ENCODE assay signal across 8 mouse cellular contexts in the genomic region with DNA sequence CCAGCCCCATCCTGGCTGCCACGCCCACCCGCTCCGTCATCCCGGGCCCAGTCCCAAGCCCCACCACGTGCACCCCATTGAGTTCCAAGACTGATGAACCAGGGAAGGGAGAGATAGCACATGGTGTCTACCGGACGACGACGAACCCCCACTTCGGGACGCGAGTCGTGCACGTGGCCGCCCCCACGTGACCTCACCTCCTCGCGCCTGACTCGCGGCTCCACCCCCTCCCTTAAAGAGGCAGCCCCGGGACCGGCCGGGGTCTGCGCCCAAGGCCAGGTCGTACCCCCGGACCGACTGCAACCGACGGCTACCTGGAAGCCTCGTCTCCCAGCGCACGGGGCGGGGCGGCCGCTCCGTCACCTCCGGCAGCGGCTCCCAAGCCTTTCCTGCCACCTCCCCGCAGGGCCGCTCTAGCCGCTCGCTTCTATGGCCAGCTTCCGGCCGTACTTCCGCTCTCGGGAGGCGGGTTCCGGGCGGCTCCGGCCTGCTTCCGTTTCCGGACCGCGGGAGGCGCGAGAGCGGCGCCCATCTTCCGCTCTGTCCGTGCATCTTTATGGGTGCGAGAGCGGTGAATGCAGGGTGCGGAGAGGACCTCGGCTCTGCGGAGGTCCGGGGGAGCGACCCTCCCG. TPM values are rescaled to one million over a fixed set of nuclear protein-coding genes. Genes with fewer than 3 reads are reported as not detected.
DNase-seq lines count a peak whose midpoint lies in the region; ATAC-seq and TF ChIP-seq lines count a peak whose summit lies in the region.

A gene (minus strand): TSS at position 451 of the 632 bp plus-strand sequence.

- H3K27ac ChIP-seq in heart, embryonic 11.5 days (ENCODE audit: low read depth, low read length) = peak within 1 kb of the TSS; percentile 85
- H3K27ac ChIP-seq in kidney, embryonic 16.5 days (ENCODE audit: low read length) = peak within 1 kb of the TSS; percentile 95
- H3K27ac ChIP-seq in liver, adult 2 months (replicated peaks; ENCODE audit: insufficient read depth, low read depth, low read length) = peak within 1 kb of the TSS; percentile 78

- ATAC-seq in erythroblast, adult 5-6 weeks (replicated peaks; ENCODE audit: low FRiP score, poor library complexity, severe bottlenecking) = peak; percentile 93
- peak; percentile 90 for ATAC-seq in heart, embryonic 11.5 days (replicated peaks; ENCODE audit: insufficient number of reproducible peaks, low FRiP score, low TSS enrichment)
- ATAC-seq in kidney, embryonic 16.5 days (ENCODE audit: low FRiP score, low TSS enrichment) = peak; percentile 96

- TF ChIP-seq POLR2A in liver, adult 2 months (IDR thresholded peaks at IDR 0.05; ENCODE audit: extremely low read depth, insufficient read depth, low read length) = 0 out of 2 replicates have a peak, but pooled peaks have one; percentile 46
- TF ChIP-seq POLR2A in myocyte (IDR thresholded peaks at IDR 0.05; ENCODE audit: insufficient read length, low read depth) = peak; percentile 78

- TF ChIP-seq CTCF in liver, adult 2 months (IDR thresholded peaks at IDR 0.05; ENCODE audit: low read depth, low read length) = no peak

- H3K9me3 ChIP-seq in heart, embryonic 11.5 days (replicated peaks; ENCODE audit: control insufficient read depth, low read length) = no peaks in the 10 kb centered on the region
- no peaks in the 10 kb centered on the region; the same call in 1 of the 2 replicates for H3K9me3 ChIP-seq in kidney, embryonic 16.5 days (ENCODE audit: low read length)

- peak within 1 kb of the TSS; percentile 32 for H3ac ChIP-seq in myocyte (ENCODE audit: control insufficient read depth, insufficient read length)

- under 1% methylated on average over 68 of the region's 68 CpGs for WGBS in heart, embryonic 11.5 days (ENCODE audit: insufficient replicate concordance)
- under 1% methylated on average over 65 of the region's 68 CpGs for WGBS in kidney, embryonic 16.5 days
- WGBS in liver, adult 2 months = under 1% methylated on average over 68 of the region's 68 CpGs

- H3K4me2 ChIP-seq in heart, embryonic 11.5 days = peak within 1 kb of the TSS; percentile 95
- peak within 1 kb of the TSS; percentile 97 for H3K4me2 ChIP-seq in kidney, embryonic 16.5 days (replicated peaks; ENCODE audit: low read depth, low read length)
- H3K4me2 ChIP-seq in myocyte (ENCODE audit: low read depth) = peak within 1 kb of the TSS; percentile 99

- peak within 1 kb of the TSS; percentile 70 for H3K4me3 ChIP-seq in heart, embryonic 11.5 days (ENCODE audit: low read depth, low read length)
- peak within 1 kb of the TSS; percentile 90 for H3K4me3 ChIP-seq in kidney, embryonic 16.5 days (ENCODE audit: low read length)
- H3K4me3 ChIP-seq in liver, adult 2 months (ENCODE audit: insufficient read depth, low read depth, low read length) = peak within 1 kb of the TSS; percentile 79
- H3K4me3 ChIP-seq in myocyte = peak within 1 kb of the TSS; percentile 75

- H3K36me3 ChIP-seq in heart, embryonic 11.5 days (ENCODE audit: control insufficient read depth, insufficient read depth, low read length) = peaks cover 8% of the 10 kb centered on the region
- H3K36me3 ChIP-seq in kidney, embryonic 16.5 days (ENCODE audit: insufficient read depth, low read length) = peaks cover 30% of the 10 kb centered on the region
- H3K36me3 ChIP-seq in liver, adult 2 months (ENCODE audit: control insufficient read depth, insufficient read depth, low read length) = peaks cover 3% of the 10 kb centered on the region; the same call in 1 of the 2 replicates
- H3K36me3 ChIP-seq in myocyte (ENCODE audit: control insufficient read depth, insufficient read depth) = peaks cover 4% of the 10 kb centered on the region
- H3K36me3 ChIP-seq in splenic B cell, adult 2 months (ENCODE audit: control insufficient read depth, insufficient read depth, low read length, poor library complexity, severe bottlenecking) = peaks cover 2% of the 10 kb centered on the region; the same call in 1 of the 2 replicates

- H3K9ac ChIP-seq in heart, embryonic 11.5 days (ENCODE audit: low read depth, low read length) = peak within 1 kb of the TSS; percentile 86
- H3K9ac ChIP-seq in kidney, embryonic 16.5 days (replicated peaks; ENCODE audit: low read length) = peak within 1 kb of the TSS; percentile 98
- peak within 1 kb of the TSS; percentile 82 for H3K9ac ChIP-seq in liver, adult 2 months (ENCODE audit: low read depth, low read length)

- H3K27me3 ChIP-seq in heart, embryonic 11.5 days (ENCODE audit: control insufficient read depth, insufficient read depth, low read length) = no peaks in the 10 kb centered on the region
- H3K27me3 ChIP-seq in kidney, embryonic 16.5 days (ENCODE audit: insufficient read depth, low read length) = no peaks in the 10 kb centered on the region
- no peaks in the 10 kb centered on the region for H3K27me3 ChIP-seq in liver, adult 2 months (ENCODE audit: control insufficient read depth, insufficient read depth, low read length)
- H3K27me3 ChIP-seq in myocyte (ENCODE audit: control insufficient read depth, insufficient read depth, insufficient read length) = no peaks in the 10 kb centered on the region
- no peaks in the 10 kb centered on the region for H3K27me3 ChIP-seq in splenic B cell, adult 2 months (ENCODE audit: control insufficient read depth, insufficient read depth, low read length, poor library complexity, severe bottlenecking)

- H3K79me2 ChIP-seq in liver, adult 2 months (ENCODE audit: control insufficient read depth, insufficient read depth, low read length) = peaks cover 3% of the 10 kb centered on the region; the same call in 1 of the 2 replicates
- peaks cover 18% of the 10 kb centered on the region for H3K79me2 ChIP-seq in myocyte (ENCODE audit: control insufficient read depth, insufficient read depth)

- peaks cover 6% of the 10 kb centered on the region for H3K4me1 ChIP-seq in heart, embryonic 11.5 days (ENCODE audit: control insufficient read depth, insufficient read depth, low read length)
- peaks cover 17% of the 10 kb centered on the region; the same call in 1 of the 2 replicates for H3K4me1 ChIP-seq in kidney, embryonic 16.5 days (ENCODE audit: insufficient read depth, low read length)
- H3K4me1 ChIP-seq in liver, adult 2 months (ENCODE audit: control insufficient read depth, insufficient read depth, low read length) = peaks cover 10% of the 10 kb centered on the region

- peak; percentile 97 to 98 for DNase-seq in B cell, adult 2 months
- DNase-seq in brain, adult 2 months (ENCODE audit: low read depth, low spot score) = peak; percentile 98
- peak; percentile 81 for DNase-seq in liver, adult 2 months (ENCODE audit: extremely low read depth, low read depth, low spot score)
- DNase-seq in splenic B cell, adult 2 months (ENCODE audit: low read depth, low spot score) = peak; percentile 97

TF ChIP-seq in myocyte, 11 proteins besides CTCF, POLR2A, EP300 and RAD21:
- peak; percentile 93 for TF ChIP-seq USF1 (IDR thresholded peaks at IDR 0.05; ENCODE audit: low read depth)
- TF ChIP-seq CEBPB (IDR thresholded peaks at IDR 0.05; ENCODE audit: insufficient read depth, poor library complexity, severe bottlenecking) = no peak
- peak; percentile 95 for TF ChIP-seq MAX (IDR thresholded peaks at IDR 0.05; ENCODE audit: low read depth)
- TF ChIP-seq MYOG (IDR thresholded peaks at IDR 0.05; ENCODE audit: control insufficient read depth in 1 of 3, insufficient read depth in 1 of 3, insufficient read length in 2 of 3, low read depth in 2 of 3) = no peak
- TF ChIP-seq E2F4 (IDR thresholded peaks at IDR 0.05; ENCODE audit: insufficient read depth) = peak; percentile 25
- no peak for TF ChIP-seq TCF12 (IDR thresholded peaks at IDR 0.05; ENCODE audit: insufficient read depth, poor library complexity, severe bottlenecking)
- no peak for TF ChIP-seq REST (IDR thresholded peaks at IDR 0.05; ENCODE audit: insufficient read depth, insufficient read length)
- peak; percentile 69 for TF ChIP-seq SRF (IDR thresholded peaks at IDR 0.05; ENCODE audit: control insufficient read depth, insufficient read length, low read depth)
- TF ChIP-seq TCF3 (IDR thresholded peaks at IDR 0.05; ENCODE audit: insufficient read length, low read depth) = peak; percentile 0
- peak in 1 of 3 experiments; percentile 20 for TF ChIP-seq MYOD1 (IDR thresholded peaks at IDR 0.05; ENCODE audit: control insufficient read depth in 1 of 3, insufficient read length in 2 of 3, low read depth in 2 of 3)
- TF ChIP-seq POLR2AphosphoS2 (IDR thresholded peaks at IDR 0.05; ENCODE audit: insufficient read length, low read depth) = peak; percentile 80
TF ChIP-seq in myocyte: peak in this region for 7.

RNA-seq across cellular contexts. Expression of the gene that starts here (rescaled TPM):
- total RNA-seq in erythroblast, adult 5-6 weeks (2015; ENCODE audit: low replicate concordance) = 10.2 and 16.5 TPM in 2 replicates
- total RNA-seq in erythroblast, adult 5-6 weeks (2017; ENCODE audit: low replicate concordance) = 5.6 and 7.7 TPM in 2 replicates
- 134 and 142 TPM in 2 replicates for polyA plus RNA-seq in heart, embryonic 11.5 days (2014; fragmentation: Nextera tagmentation; extraction: Ambion mirVana)
- polyA plus RNA-seq in kidney, embryonic 16.5 days (2015; fragmentation: Nextera tagmentation; extraction: Ambion mirVana) = 178 and 179 TPM in 2 replicates
- total RNA-seq in liver, adult 2 months (2014; rRNA removed) = 35.8 and 46.6 TPM in 2 replicates
- 165 and 170 TPM in 2 replicates for polyA plus RNA-seq in liver, adult 2 months (2012; rRNA removed)
- 142 TPM for polyA plus RNA-seq in myocyte (2012; fragmentation: generic; extraction: Trizol)

Comparison
In these comparisons a context has a peak if more than half of its experiments do, and no peak if none do; other contexts are left out.
1. Peak in every context shown above with its lines: DNase-seq, ATAC-seq, H3K4me3 ChIP-seq and H3K27ac ChIP-seq.